Mouse (Mus musculus): ENCODE measurements around the gene Gns. TPM values are rescaled to one million over a fixed set of nuclear protein-coding genes. Genes with fewer than 3 reads are reported as not detected.

Gene Gns
- polyA plus RNA-seq, 1 experiment from 2014 or later, result 37.3 TPM

DNA sequence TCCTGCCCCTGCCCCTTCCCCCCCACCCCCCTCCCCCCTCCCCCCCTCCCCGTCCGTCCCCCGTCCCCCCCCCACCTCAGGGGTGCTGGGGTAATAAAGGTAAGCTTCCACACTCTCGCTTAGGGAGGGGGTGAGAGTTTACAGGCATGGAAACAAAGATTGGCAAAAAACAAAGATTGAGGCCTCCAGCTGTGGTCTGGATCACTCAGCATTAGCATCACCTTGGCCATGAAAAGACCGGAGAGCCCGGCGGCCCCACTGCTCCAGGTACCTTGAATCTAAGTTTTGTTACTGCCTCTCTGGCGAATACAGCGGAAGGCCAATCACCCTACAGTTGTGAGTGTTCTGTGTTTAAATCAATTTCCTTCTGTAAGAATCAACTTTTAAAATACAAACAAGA lies 39.1 kb downstream of the Gns start:
- H3K27ac ChIP-seq (ENCODE audit: low read depth, low read length), result no peak overlapping the region
- H3K4me1 ChIP-seq (ENCODE audit: control insufficient read depth, insufficient read depth, low read length), result no peaks in the 10 kb centered on the region
- WGBS, result 60% methylated on average over 6 of the region's 9 CpGs
- no peak overlapping the region for H3K4me2 ChIP-seq
- no peak overlapping the region for H3K4me3 ChIP-seq (ENCODE audit: low read depth, low read length)
- no peak overlapping the region for H3K9ac ChIP-seq (ENCODE audit: low read length)
- no peaks in the 10 kb centered on the region for H3K9me3 ChIP-seq (ENCODE audit: control insufficient read depth, low read length)
- DNase-seq (ENCODE audit: low spot score, missing footprints), result no peak
- no peaks in the 10 kb centered on the region for H3K36me3 ChIP-seq (ENCODE audit: control insufficient read depth, insufficient read depth, low read length)
- no peak for ATAC-seq (ENCODE audit: low FRiP score)
- H3K27me3 ChIP-seq (ENCODE audit: control insufficient read depth, insufficient read depth, low read length), result no peaks in the 10 kb centered on the region

DNA sequence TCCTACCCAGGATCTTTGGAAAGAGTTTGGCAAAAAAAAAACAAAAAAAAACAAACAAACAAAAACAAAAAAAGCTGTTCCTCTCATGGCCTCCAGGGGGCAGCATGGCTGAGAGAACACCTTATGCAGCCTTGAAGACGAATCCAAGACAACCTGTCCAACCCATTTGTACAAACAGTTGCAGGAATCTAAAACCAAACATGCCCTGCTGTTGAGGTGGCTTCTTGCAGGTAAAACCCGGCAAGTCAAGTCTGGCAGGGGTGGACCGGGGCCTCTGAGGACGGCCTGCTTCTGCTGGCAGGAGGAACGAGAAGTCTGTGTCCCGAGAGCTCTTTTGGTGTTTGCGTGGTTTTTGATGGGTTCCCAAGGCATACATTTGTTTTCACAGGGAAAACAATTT lies 44.8 kb downstream of the Gns start:
- 79% methylated on average over 7 of the region's 7 CpGs for WGBS
- Histone ChIP-seq H3K36me3 (ENCODE audit: control insufficient read depth, insufficient read depth, low read length) (no peaks in the 10 kb centered on the region), H3K4me2 (no peak overlapping the region), H3K9me3 (ENCODE audit: control insufficient read depth, low read length) (no peaks in the 10 kb centered on the region), H3K9ac (ENCODE audit: low read length) (no peak overlapping the region), H3K4me3 (ENCODE audit: low read depth, low read length) (no peak overlapping the region), H3K4me1 (ENCODE audit: control insufficient read depth, insufficient read depth, low read length) (no peaks in the 10 kb centered on the region), H3K27ac (ENCODE audit: low read depth, low read length) (no peak overlapping the region), H3K27me3 (ENCODE audit: control insufficient read depth, insufficient read depth, low read length) (no peaks in the 10 kb centered on the region)
- ATAC-seq (ENCODE audit: low FRiP score) (no peak), DNase-seq (ENCODE audit: low spot score, missing footprints) (peak; percentile 90)

DNA sequence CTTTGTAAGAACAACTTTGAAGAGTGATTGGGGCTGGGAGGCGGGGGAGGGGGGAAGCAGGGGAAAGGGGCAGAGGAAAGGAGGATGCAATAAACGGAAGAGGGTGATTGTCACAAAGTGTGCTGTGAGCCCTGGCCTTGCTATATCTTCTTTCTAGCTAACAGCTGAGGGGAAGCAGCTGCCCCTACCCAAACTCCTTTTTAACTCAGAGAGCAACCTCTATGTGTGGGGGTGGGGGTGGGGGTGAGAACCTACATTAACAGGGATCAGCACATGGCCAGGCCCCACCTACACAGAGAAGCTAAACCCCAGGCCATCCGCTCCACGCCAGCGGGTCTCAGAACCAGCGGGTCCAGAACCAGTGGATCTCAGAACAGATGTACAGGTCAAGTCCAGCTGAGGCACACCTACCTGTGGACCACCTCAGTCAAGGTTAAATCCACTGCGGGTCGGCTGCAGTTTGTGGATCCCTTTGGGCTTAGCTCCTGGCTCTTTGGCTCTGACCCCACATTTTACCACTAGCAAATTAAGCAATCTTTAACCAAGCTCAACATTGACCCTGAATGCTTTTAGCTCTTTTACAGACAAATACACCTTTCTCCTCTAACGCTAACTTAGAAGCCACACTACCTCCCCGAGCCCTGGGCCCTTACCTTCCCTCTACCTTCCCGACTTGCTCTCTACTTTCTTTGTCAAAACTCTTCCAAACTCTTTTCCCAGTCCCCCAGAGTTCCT lies 47.0 kb downstream of the Gns start:
- Histone ChIP-seq H3K27me3 (ENCODE audit: control insufficient read depth, insufficient read depth, low read length) (no peaks in the 10 kb centered on the region), H3K4me3 (ENCODE audit: low read depth, low read length) (no peak overlapping the region), H3K9ac (ENCODE audit: low read length) (no peak overlapping the region), H3K27ac (ENCODE audit: low read depth, low read length) (no peak overlapping the region), H3K4me2 (no peak overlapping the region), H3K4me1 (ENCODE audit: control insufficient read depth, insufficient read depth, low read length) (no peaks in the 10 kb centered on the region), H3K9me3 (ENCODE audit: control insufficient read depth, low read length) (no peaks in the 10 kb centered on the region), H3K36me3 (ENCODE audit: control insufficient read depth, insufficient read depth, low read length) (no peaks in the 10 kb centered on the region)
- ATAC-seq (ENCODE audit: low FRiP score), result no peak
- 86% methylated on average over 11 of the region's 11 CpGs for WGBS
- DNase-seq (ENCODE audit: low spot score, missing footprints), result no peak

DNA sequence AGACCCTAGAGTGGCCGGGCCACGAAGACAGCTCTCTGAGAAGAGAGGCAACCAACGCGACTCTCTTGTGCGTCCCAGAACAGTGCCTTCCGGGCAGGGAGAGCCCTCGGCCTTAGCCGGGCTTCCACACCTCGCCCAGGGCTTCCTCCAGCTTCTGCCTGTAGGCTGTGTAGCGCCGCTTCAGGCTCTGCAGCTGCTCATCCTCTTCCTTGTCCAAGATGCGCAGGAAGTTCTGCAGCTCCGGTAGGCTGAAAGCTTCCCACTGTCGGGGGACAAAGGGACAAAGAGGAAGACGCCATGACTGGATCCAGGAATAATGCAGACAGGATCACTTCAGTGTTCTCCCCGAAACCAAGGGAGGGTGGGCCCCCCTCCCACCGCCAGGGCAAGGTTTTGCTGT lies 47.9 kb downstream of the Gns start:
- Histone ChIP-seq H3K36me3 (ENCODE audit: control insufficient read depth, insufficient read depth, low read length) (no peaks in the 10 kb centered on the region), H3K4me2 (no peak overlapping the region), H3K27me3 (ENCODE audit: control insufficient read depth, insufficient read depth, low read length) (no peaks in the 10 kb centered on the region), H3K27ac (ENCODE audit: low read depth, low read length) (no peak overlapping the region), H3K9ac (ENCODE audit: low read length) (no peak overlapping the region), H3K9me3 (ENCODE audit: control insufficient read depth, low read length) (no peaks in the 10 kb centered on the region), H3K4me1 (ENCODE audit: control insufficient read depth, insufficient read depth, low read length) (no peaks in the 10 kb centered on the region), H3K4me3 (ENCODE audit: low read depth, low read length) (no peak overlapping the region)
- DNase-seq (ENCODE audit: low spot score, missing footprints), result no peak
- 89% methylated on average over 17 of the region's 17 CpGs for WGBS
- no peak for ATAC-seq (ENCODE audit: low FRiP score)

DNA sequence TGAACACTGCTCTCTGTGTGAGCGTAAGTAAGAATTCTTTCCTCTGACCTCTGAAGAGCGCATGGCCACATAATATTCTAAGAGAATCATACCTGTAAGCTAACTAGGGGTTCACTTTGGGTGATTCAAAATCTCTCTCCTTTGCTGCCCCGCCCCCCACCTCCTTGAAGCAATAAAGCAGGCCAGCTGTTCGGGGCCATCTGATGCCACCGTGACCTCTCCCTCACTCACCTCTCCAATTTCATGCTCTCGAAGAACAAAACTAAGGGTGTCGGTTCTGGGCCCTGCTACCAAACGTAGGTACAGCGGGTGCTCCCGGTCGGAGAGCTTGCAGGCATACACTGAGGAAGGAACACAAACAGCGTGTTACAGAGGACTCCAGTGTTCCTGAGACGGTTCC lies 49.2 kb downstream of the Gns start:
- 91% methylated on average over 13 of the region's 13 CpGs for WGBS
- H3K27me3 ChIP-seq (ENCODE audit: control insufficient read depth, insufficient read depth, low read length), result no peaks in the 10 kb centered on the region
- H3K4me2 ChIP-seq, result no peak overlapping the region
- H3K36me3 ChIP-seq (ENCODE audit: control insufficient read depth, insufficient read depth, low read length), result no peaks in the 10 kb centered on the region
- no peak for DNase-seq (ENCODE audit: low spot score, missing footprints)
- H3K27ac ChIP-seq (ENCODE audit: low read depth, low read length), result no peak overlapping the region
- H3K9me3 ChIP-seq (ENCODE audit: control insufficient read depth, low read length), result no peaks in the 10 kb centered on the region
- no peaks in the 10 kb centered on the region for H3K4me1 ChIP-seq (ENCODE audit: control insufficient read depth, insufficient read depth, low read length)
- H3K9ac ChIP-seq (ENCODE audit: low read length), result no peak overlapping the region
- H3K4me3 ChIP-seq (ENCODE audit: low read depth, low read length), result no peak overlapping the region
- no peak for ATAC-seq (ENCODE audit: low FRiP score)

DNA sequence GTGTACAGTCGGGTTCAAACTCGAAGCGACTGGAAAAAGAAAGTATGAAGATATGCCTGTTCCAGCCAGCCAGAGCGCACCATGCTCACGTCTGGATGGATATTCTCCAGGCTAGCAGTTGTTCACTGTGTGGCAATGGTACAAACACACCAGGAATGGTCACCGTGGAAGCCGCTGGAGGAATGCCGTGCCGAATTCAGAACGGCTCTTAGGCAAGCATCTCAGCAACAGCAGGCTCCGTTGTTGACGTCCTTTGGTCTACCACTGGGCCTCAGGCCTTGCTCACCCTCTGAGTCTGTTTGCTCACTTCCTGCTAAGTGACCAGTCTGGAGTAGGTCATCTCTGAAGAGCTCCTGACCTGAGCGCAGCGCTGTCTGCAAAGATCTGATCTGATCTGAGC lies 53.9 kb downstream of the Gns start:
- 78% methylated on average over 14 of the region's 14 CpGs for WGBS
- Histone ChIP-seq H3K4me3 (ENCODE audit: low read depth, low read length) (no peak overlapping the region), H3K4me1 (ENCODE audit: control insufficient read depth, insufficient read depth, low read length) (peaks cover 7% of the 10 kb centered on the region), H3K9me3 (ENCODE audit: control insufficient read depth, low read length) (no peaks in the 10 kb centered on the region), H3K36me3 (ENCODE audit: control insufficient read depth, insufficient read depth, low read length) (no peaks in the 10 kb centered on the region), H3K4me2 (no peak overlapping the region), H3K27ac (ENCODE audit: low read depth, low read length) (no peak overlapping the region), H3K27me3 (ENCODE audit: control insufficient read depth, insufficient read depth, low read length) (no peaks in the 10 kb centered on the region), H3K9ac (ENCODE audit: low read length) (no peak overlapping the region)
- DNase-seq (ENCODE audit: low spot score, missing footprints) (no peak), ATAC-seq (ENCODE audit: low FRiP score) (0 out of 2 replicates have a peak, but pooled peaks have one; percentile 10)

DNA sequence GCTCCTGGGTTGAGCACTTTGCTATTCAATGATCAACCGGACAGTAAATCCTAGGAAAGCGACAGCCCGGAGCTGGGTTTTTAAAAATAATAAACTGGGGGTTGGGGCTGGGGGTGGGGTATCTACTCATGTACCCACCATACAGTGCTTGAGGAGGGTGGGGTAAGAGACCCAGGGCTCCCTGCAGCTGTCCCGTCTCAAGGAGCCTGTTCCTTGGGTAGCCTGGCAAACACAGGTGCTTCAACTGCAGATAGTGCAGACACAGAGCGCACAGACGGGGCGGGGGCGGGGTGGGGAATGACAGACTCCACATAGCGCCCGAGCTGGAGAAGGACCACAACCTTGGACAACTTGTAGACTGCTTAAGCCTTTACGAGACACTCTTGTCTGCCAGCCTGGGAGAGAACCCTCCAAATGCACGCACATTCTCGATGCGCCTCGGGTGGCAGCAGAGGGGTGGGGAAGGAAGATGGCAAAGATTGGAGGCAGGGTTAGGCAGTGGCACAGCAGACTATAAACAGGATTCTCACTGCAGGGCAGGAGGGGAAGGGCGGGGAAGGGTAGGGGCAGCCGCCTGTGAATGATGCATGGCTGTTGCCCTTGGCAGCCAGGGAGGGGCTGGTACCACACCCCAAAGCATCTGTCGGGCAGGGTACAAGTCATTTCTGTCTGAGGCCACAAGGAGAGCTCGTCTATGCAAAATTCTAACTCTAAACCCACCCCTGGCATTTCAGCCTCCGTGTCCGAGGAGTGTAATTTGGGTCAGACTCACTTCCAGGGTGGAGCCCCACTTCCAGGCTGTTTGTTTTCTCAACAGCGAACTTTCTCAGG lies 55.0 kb downstream of the Gns start:
- H3K9me3 ChIP-seq (ENCODE audit: control insufficient read depth, low read length), result no peaks in the 10 kb centered on the region
- H3K36me3 ChIP-seq (ENCODE audit: control insufficient read depth, insufficient read depth, low read length), result no peaks in the 10 kb centered on the region
- ATAC-seq (ENCODE audit: low FRiP score) (peak; percentile 42), DNase-seq (ENCODE audit: low spot score, missing footprints) (no peak)
- no peak overlapping the region for H3K27ac ChIP-seq (ENCODE audit: low read depth, low read length)
- no peak overlapping the region for H3K4me2 ChIP-seq
- no peaks in the 10 kb centered on the region for H3K27me3 ChIP-seq (ENCODE audit: control insufficient read depth, insufficient read depth, low read length)
- 75% methylated on average over 22 of the region's 22 CpGs for WGBS
- no peak overlapping the region for H3K9ac ChIP-seq (ENCODE audit: low read length)
- peaks cover 8% of the 10 kb centered on the region for H3K4me1 ChIP-seq (ENCODE audit: control insufficient read depth, insufficient read depth, low read length)
- H3K4me3 ChIP-seq (ENCODE audit: low read depth, low read length), result no peak overlapping the region

DNA sequence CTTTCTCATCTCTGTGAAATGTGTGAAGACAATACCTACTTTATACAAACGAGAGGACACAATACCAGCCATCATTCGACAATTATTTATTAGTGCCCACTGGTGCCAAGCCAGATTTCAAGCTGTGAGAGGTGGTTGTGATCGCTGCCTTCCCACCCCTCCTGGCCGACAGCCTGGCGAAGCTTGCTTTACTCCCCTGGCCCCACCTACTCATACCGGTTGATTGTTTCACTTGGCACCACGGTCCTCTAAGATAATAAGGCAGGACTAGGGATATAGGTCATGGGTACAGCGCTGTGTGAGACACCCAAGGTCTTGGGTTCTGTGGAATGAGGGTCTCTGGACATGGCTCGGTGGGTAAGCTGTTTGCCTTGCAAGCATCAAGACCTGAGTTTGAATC lies 56.1 kb downstream of the Gns start:
- DNase-seq (ENCODE audit: low spot score, missing footprints), result no peak
- peaks cover 8% of the 10 kb centered on the region for H3K4me1 ChIP-seq (ENCODE audit: control insufficient read depth, insufficient read depth, low read length)
- H3K9ac ChIP-seq (ENCODE audit: low read length), result no peak overlapping the region
- WGBS, result 92% methylated on average over 9 of the region's 9 CpGs
- no peak overlapping the region for H3K27ac ChIP-seq (ENCODE audit: low read depth, low read length)
- H3K4me3 ChIP-seq (ENCODE audit: low read depth, low read length), result no peak overlapping the region
- no peak for ATAC-seq (ENCODE audit: low FRiP score)
- H3K9me3 ChIP-seq (ENCODE audit: control insufficient read depth, low read length), result no peaks in the 10 kb centered on the region
- no peak overlapping the region for H3K4me2 ChIP-seq
- no peaks in the 10 kb centered on the region for H3K27me3 ChIP-seq (ENCODE audit: control insufficient read depth, insufficient read depth, low read length)
- no peaks in the 10 kb centered on the region for H3K36me3 ChIP-seq (ENCODE audit: control insufficient read depth, insufficient read depth, low read length)

DNA sequence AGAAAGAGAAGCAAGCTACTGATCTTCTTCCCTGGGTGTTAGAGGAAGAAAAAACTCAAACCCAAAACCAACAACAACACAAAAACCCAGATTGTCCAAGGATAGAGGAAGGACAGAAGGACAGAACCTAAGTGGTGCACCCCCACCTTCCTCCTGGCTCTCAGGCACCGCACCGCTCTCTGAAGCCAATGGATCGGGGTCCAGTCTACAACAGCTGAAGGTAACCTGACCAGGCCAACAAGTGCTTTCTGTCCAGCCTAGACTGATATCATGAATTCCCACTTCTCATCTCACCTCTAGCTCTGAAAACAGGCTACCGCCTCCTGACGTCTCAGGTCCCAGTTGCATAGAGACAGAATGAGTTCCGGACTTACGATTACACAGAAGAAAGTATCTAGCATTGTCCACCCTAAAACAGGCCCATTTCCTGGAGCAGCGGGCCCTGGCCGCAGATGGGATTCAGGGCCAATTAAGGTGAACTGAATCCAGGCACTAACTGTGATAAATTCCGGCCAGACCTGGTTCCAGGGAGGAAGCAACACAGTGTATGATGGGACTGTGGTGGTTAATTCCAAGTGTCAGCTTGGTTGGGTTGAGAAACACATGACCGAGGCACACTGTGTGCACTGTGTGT lies 56.9 kb downstream of the Gns start:
- Histone ChIP-seq H3K27me3 (ENCODE audit: control insufficient read depth, insufficient read depth, low read length) (no peaks in the 10 kb centered on the region), H3K9ac (ENCODE audit: low read length) (no peak overlapping the region), H3K27ac (ENCODE audit: low read depth, low read length) (no peak overlapping the region), H3K4me1 (ENCODE audit: control insufficient read depth, insufficient read depth, low read length) (peaks cover 8% of the 10 kb centered on the region), H3K9me3 (ENCODE audit: control insufficient read depth, low read length) (no peaks in the 10 kb centered on the region), H3K36me3 (ENCODE audit: control insufficient read depth, insufficient read depth, low read length) (no peaks in the 10 kb centered on the region), H3K4me3 (ENCODE audit: low read depth, low read length) (no peak overlapping the region), H3K4me2 (no peak overlapping the region)
- WGBS, result 95% methylated on average over 11 of the region's 11 CpGs
- ATAC-seq (ENCODE audit: low FRiP score), result no peak
- no peak for DNase-seq (ENCODE audit: low spot score, missing footprints)
